10 mouse cellular contexts compared by ENCODE assay signal in genomic region chr4:102226700-102227099, GRCm38 (mm10).
DNase-seq lines count a peak whose midpoint lies in the region; ATAC-seq lines count a peak whose summit lies in the region.
"Had no signal": no experiment of that assay in that cellular context is flagged by ENCODE, and none has a peak within 500 bp of the region (broad histone marks: within the 10 kb centered on the region; RNA-seq: fewer than 3 reads in every experiment).

No protein-coding gene starts in this region.

- no peak for ATAC-seq in hindbrain, embryonic 11.5 days (ENCODE audit: low FRiP score)
- ATAC-seq in hindbrain, embryonic 13.5 days (ENCODE audit: low FRiP score) = no peak

- H3K9me3 ChIP-seq in hindbrain, embryonic 11.5 days (ENCODE audit: control insufficient read depth, low read length) = no peaks in the 10 kb centered on the region
- H3K9me3 ChIP-seq in hindbrain, embryonic 13.5 days = no peaks in the 10 kb centered on the region
- H3K9me3 ChIP-seq: embryonic facial prominence, embryonic 12.5 days; limb, embryonic 12.5 days had no signal

- no peaks in the 10 kb centered on the region for H3K36me3 ChIP-seq in hindbrain, embryonic 11.5 days (ENCODE audit: control insufficient read depth, insufficient read depth, low read length)
- no peaks in the 10 kb centered on the region for H3K36me3 ChIP-seq in hindbrain, embryonic 13.5 days
- H3K36me3 ChIP-seq: embryonic facial prominence, embryonic 12.5 days; limb, embryonic 12.5 days had no signal

- no peaks in the 10 kb centered on the region for H3K27me3 ChIP-seq in hindbrain, embryonic 11.5 days (ENCODE audit: control insufficient read depth, insufficient read depth, low read length)
- H3K27me3 ChIP-seq in hindbrain, embryonic 13.5 days = no peaks in the 10 kb centered on the region
- H3K27me3 ChIP-seq: embryonic facial prominence, embryonic 12.5 days had no signal

- H3K4me1 ChIP-seq in hindbrain, embryonic 11.5 days (replicated peaks; ENCODE audit: control insufficient read depth, insufficient read depth, low read length) = no peaks in the 10 kb centered on the region
- peaks cover 5% of the 10 kb centered on the region; the same call in 1 of the 2 replicates for H3K4me1 ChIP-seq in hindbrain, embryonic 13.5 days (replicated peaks)

- no peak overlapping the region for H3K4me2 ChIP-seq in hindbrain, embryonic 11.5 days (replicated peaks; ENCODE audit: low read depth, low read length)
- H3K4me2 ChIP-seq in hindbrain, embryonic 13.5 days = no peak overlapping the region
- H3K4me2 ChIP-seq: embryonic facial prominence, embryonic 12.5 days; limb, embryonic 12.5 days had no signal

- no peak overlapping the region for H3K9ac ChIP-seq in hindbrain, embryonic 11.5 days (ENCODE audit: low read depth, low read length)
- H3K9ac ChIP-seq in hindbrain, embryonic 13.5 days = no peak overlapping the region
- H3K9ac ChIP-seq: embryonic facial prominence, embryonic 12.5 days; limb, embryonic 12.5 days had no signal

- no peak overlapping the region for H3K4me3 ChIP-seq in hindbrain, embryonic 11.5 days (ENCODE audit: low read depth, low read length)
- H3K4me3 ChIP-seq in hindbrain, embryonic 13.5 days = no peak overlapping the region
- H3K4me3 ChIP-seq: embryonic facial prominence, embryonic 12.5 days; limb, embryonic 12.5 days had no signal

- H3K27ac ChIP-seq in hindbrain, embryonic 11.5 days (ENCODE audit: low read depth, low read length) = no peak overlapping the region
- no peak overlapping the region for H3K27ac ChIP-seq in hindbrain, embryonic 13.5 days
- H3K27ac ChIP-seq: embryonic facial prominence, embryonic 12.5 days; limb, embryonic 12.5 days had no signal

- peak; percentile 72 for DNase-seq in hindbrain, embryonic 11.5 days (ENCODE audit: low spot score)
- peak; percentile 9 for DNase-seq in urinary bladder, postnatal 25 days (ENCODE audit: low spot score)
- no peak for DNase-seq in urinary bladder, adult 18-20 months (ENCODE audit: low spot score in 2 of 2)
- DNase-seq in embryo, embryonic 11 days = peak; percentile 56
- DNase-seq in lung, postnatal 25 days (ENCODE audit: low spot score) = peak; percentile 36
- no peak for DNase-seq in spleen, postnatal 4 days (ENCODE audit: low spot score in 2 of 2)
- DNase-seq in T-cell, adult 2 months (ENCODE audit: low spot score) = no peak

Comparison
In these comparisons a context has a peak if more than half of its experiments do, and no peak if none do; other contexts are left out.
1. DNase-seq: peak in hindbrain, embryonic 11.5 days (single experiment), urinary bladder, postnatal 25 days (single experiment), embryo, embryonic 11 days (single experiment) and lung, postnatal 25 days (single experiment); none in urinary bladder, adult 18-20 months (0 of 2), spleen, postnatal 4 days (0 of 2) and T-cell, adult 2 months (single experiment).